Mouse (Mus musculus) heart, postnatal 0 days (tissue): ENCODE measurements around the gene Commd6. TPM values are rescaled to one million over a fixed set of nuclear protein-coding genes. Genes with fewer than 3 reads are reported as not detected.
A peak's percentile ranks its signal among the peaks of the same experiment; 100 is the strongest.

ENCODE experiments used
- ATAC-seq: fragments of 200-750 bp; cut with Nextera tagmentation; 2 replicates; pipeline ENCODE4 v1.8.0; 2017; ENCODE audit warnings: low read depth, moderate number of reproducible peaks, moderate library complexity; ENCODE audit not compliant: insufficient read depth
- DNase-seq: peaks from one replicate; pipeline ENCODE4 v3.0.0-alpha.2; 2016; ENCODE audit warnings: low spot score
- H3K27ac ChIP-seq: fragments of 300-500 bp; sonication (generic); 2 replicates; pipeline ENCODE4 v1.5.1; 2014; ENCODE audit warnings: low read depth, mild to moderate bottlenecking
- H3K27me3 ChIP-seq: fragments of 300-500 bp; sonication (generic); 2 replicates; pipeline ENCODE4 v1.6.1; 2014; ENCODE audit warnings: low read length, mixed read lengths; ENCODE audit not compliant: control insufficient read depth, insufficient read depth
- H3K36me3 ChIP-seq: fragments of 300-500 bp; sonication (generic); replicated peaks from 2 replicates; pipeline ENCODE4 v1.6.1; 2014; ENCODE audit warnings: low read length, mixed read lengths; ENCODE audit not compliant: control insufficient read depth, insufficient read depth
- H3K4me1 ChIP-seq: fragments of 300-500 bp; sonication (generic); 2 replicates; pipeline ENCODE4 v1.6.1; 2014; ENCODE audit warnings: antibody characterized with exemption; ENCODE audit not compliant: control insufficient read depth, insufficient read depth
- H3K4me2 ChIP-seq: fragments of 300-500 bp; sonication (generic); 2 replicates; pipeline ENCODE4 v1.6.1; 2014; ENCODE audit warnings: low read depth, mild to moderate bottlenecking, low read length, moderate library complexity
- H3K4me3 ChIP-seq: fragments of 300-500 bp; sonication (generic); 2 replicates; pipeline ENCODE4 v1.5.1; 2014; ENCODE audit warnings: low read depth, low read length
- H3K9ac ChIP-seq: fragments of 300-500 bp; sonication (generic); replicated peaks from 2 replicates; pipeline ENCODE4 v1.6.1; 2014; ENCODE audit warnings: low read depth, low read length, mixed read lengths
- H3K9me3 ChIP-seq: fragments of 300-500 bp; sonication (generic); replicated peaks from 2 replicates; pipeline ENCODE4 v1.6.1; 2016; ENCODE audit warnings: low read length; ENCODE audit not compliant: control insufficient read depth
- CTCF ChIP-seq: IDR thresholded peaks from 2 replicates; pipeline ENCODE4 v1.5.1; 2016; ENCODE audit warnings: antibody characterized with exemption, control low read depth, low read depth
- EP300 ChIP-seq: IDR thresholded peaks from 2 replicates; pipeline ENCODE4 v1.6.1; 2016; ENCODE audit warnings: antibody characterized with exemption, low read depth
- WGBS: fragments of 180-500 bp; shearing (Covaris S2); extraction: QIAGEN DNeasy Blood & Tissue Kit; methylation state at CpG from one replicate; pipeline ENCODE4 v1.1.7; 2014; 5-methylcytosine and 5-hydroxymethylcytosine counted together
- polyA plus RNA-seq: library from polyadenylated mRNA; unstranded; fragments of >200 nt; fragmentation: Nextera tagmentation; extraction: Ambion mirVana; gene quantifications from 2 replicates; pipeline ENCODE4 v1.2.1, GENCODE M21; 2015
- total RNA-seq: library from RNA; depleted of rRNA; stranded (reverse); fragments of >200 nt; gene quantifications from 2 replicates; pipeline ENCODE4 v1.2.3, GENCODE M21; 2014; ENCODE audit warnings: low replicate concordance

The Commd6 gene
- total and polyA plus RNA-seq, 2 experiments from 2014 or later: 20.7 to 74.8 TPM

- under 1% methylated on average over 61 of the region's 62 CpGs for WGBS
- H3K4me2 ChIP-seq: peak within 1 kb of the TSS; percentile 100
- ATAC-seq: peak; percentile 89
- peaks cover 4% of the 10 kb centered on the region for H3K4me1 ChIP-seq
- TF ChIP-seq EP300 (no peak), CTCF (peak; percentile 85)
- H3K27ac ChIP-seq: peak within 1 kb of the TSS; percentile 94
- peak within 1 kb of the TSS; percentile 77 for H3K9ac ChIP-seq
- H3K4me3 ChIP-seq: peak within 1 kb of the TSS; percentile 99
- H3K27me3 ChIP-seq: no peaks in the 10 kb centered on the region
- H3K9me3 ChIP-seq: no peaks in the 10 kb centered on the region
- DNase-seq: peak; percentile 86
- no peaks in the 10 kb centered on the region for H3K36me3 ChIP-seq
Observed at GRCm38 (mm10) chr14:101608519-101609368, 31.7 kb downstream of the Commd6 start, which contains the start of gene Tbc1d4. Tbc1d4 (minus strand) TSS chr14:101609191.

GRCm38 (mm10) chr14:101607631-101608518, 32.6 kb downstream of the Commd6 start:
- WGBS: under 1% methylated on average over 60 of the region's 62 CpGs
- peak; percentile 29 for DNase-seq
- peak; percentile 37; the same call in 1 of the 2 replicates for ATAC-seq
- peak overlapping the region; percentile 99 for H3K4me3 ChIP-seq
- no peaks in the 10 kb centered on the region for H3K36me3 ChIP-seq
- peaks cover 4% of the 10 kb centered on the region for H3K4me1 ChIP-seq
- peak overlapping the region; percentile 100 for H3K4me2 ChIP-seq
- no peak for TF ChIP-seq EP300
- no peak for TF ChIP-seq CTCF
- H3K27ac ChIP-seq: peak overlapping the region; percentile 94
- H3K27me3 ChIP-seq: no peaks in the 10 kb centered on the region
- H3K9ac ChIP-seq: peak overlapping the region; percentile 77
- no peaks in the 10 kb centered on the region for H3K9me3 ChIP-seq

GRCm38 (mm10) chr14:101605843-101606242, 34.6 kb downstream of the Commd6 start:
- TF ChIP-seq CTCF (peak; percentile 24), EP300 (no peak)
- DNase-seq: no peak
- ATAC-seq: no peak
- Histone ChIP-seq H3K4me1 (peaks cover 4% of the 10 kb centered on the region), H3K27ac (no peak overlapping the region), H3K4me3 (no peak overlapping the region), H3K36me3 (no peaks in the 10 kb centered on the region), H3K9ac (no peak overlapping the region), H3K27me3 (no peaks in the 10 kb centered on the region), H3K9me3 (no peaks in the 10 kb centered on the region), H3K4me2 (no peak overlapping the region)
- WGBS: 57% methylated on average over 2 of the region's 2 CpGs

DNA sequence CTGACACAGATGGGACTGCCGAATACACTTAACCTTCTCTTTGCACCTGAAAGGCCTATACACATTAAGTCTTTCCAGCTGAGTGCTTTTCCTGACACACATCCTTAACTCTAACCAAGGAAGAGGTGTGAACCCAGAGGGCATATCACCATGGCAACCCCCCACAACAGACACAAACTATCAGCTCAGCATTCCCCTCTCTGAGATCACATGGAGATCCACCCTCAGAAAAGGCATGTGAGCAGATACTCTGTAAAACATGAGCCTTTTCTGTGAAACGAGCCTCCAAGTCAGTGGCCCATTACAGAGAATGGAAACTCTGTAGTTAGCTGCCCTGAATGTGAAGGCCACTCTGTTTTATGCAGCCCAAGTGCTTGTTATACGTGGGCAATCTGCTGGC, 37.6 kb downstream of the Commd6 start:
- Histone ChIP-seq H3K4me1 (peaks cover 4% of the 10 kb centered on the region), H3K9ac (no peak overlapping the region), H3K27me3 (no peaks in the 10 kb centered on the region), H3K4me3 (no peak overlapping the region), H3K27ac (no peak overlapping the region), H3K9me3 (no peaks in the 10 kb centered on the region), H3K4me2 (no peak overlapping the region), H3K36me3 (no peaks in the 10 kb centered on the region)
- TF ChIP-seq CTCF: no peak
- no peak for TF ChIP-seq EP300
- ATAC-seq (no peak), DNase-seq (no peak)
- 54% methylated on average over 3 of the region's 3 CpGs for WGBS

- DNase-seq: no peak
- no peaks in the 10 kb centered on the region for H3K27me3 ChIP-seq
- no peak overlapping the region for H3K27ac ChIP-seq
- 0 out of 2 replicates have a peak, but pooled peaks have one; percentile 27 for ATAC-seq
- H3K9ac ChIP-seq: no peak overlapping the region
- 78% methylated on average over 12 of the region's 14 CpGs for WGBS
- H3K4me1 ChIP-seq: peaks cover 6% of the 10 kb centered on the region
- H3K4me3 ChIP-seq: no peak overlapping the region
- H3K4me2 ChIP-seq: no peak overlapping the region
- H3K36me3 ChIP-seq: no peaks in the 10 kb centered on the region
- TF ChIP-seq EP300 (no peak), CTCF (no peak)
- no peaks in the 10 kb centered on the region for H3K9me3 ChIP-seq
Observed at GRCm38 (mm10) chr14:101597096-101597715, 43.3 kb downstream of the Commd6 start.
